Mouse (Mus musculus) C3H10T1/2 (cell line): ENCODE results near the gene Vmn2r22. TPM values are rescaled to one million over a fixed set of nuclear protein-coding genes. Genes with fewer than 3 reads are reported as not detected.

Experiments
- polyA plus RNA-seq, 2 experiments: library from polyadenylated mRNA; unstranded; fragments of >200 nt; fragmentation: generic; extraction: Trizol; gene quantifications; one replicate each; pipeline ENCODE4 v1.2.1; 2012; ENCODE audit warnings: missing spikeins in 2 of 2

Vmn2r22 gene
- polyA plus RNA-seq, result not detected

GRCm38 (mm10) chr6:123650625-123651024, at the start of gene Vmn2r22:
TSS of gene Vmn2r22 (minus strand) at chr6:123650725.

Other genes starting within 250 kb of the Vmn2r22 start
- not detected for gene Vmn2r20, start 232.6 kb downstream of the Vmn2r22 start, polyA plus RNA-seq
- not detected for gene Vmn2r21, start 117.3 kb downstream of the Vmn2r22 start, polyA plus RNA-seq
- not detected for gene Vmn2r23, start 51.9 kb upstream of the Vmn2r22 start, polyA plus RNA-seq
- gene Vmn2r24, start 128.2 kb upstream of the Vmn2r22 start, polyA plus RNA-seq, result not detected
- gene Vmn2r25, start 202.7 kb upstream of the Vmn2r22 start, polyA plus RNA-seq, result not detected